ENCODE assay signal across 9 mouse cellular contexts in genomic region chr9:30919686-30920085, GRCm38 (mm10). TPM values are rescaled to one million over a fixed set of nuclear protein-coding genes. Genes with fewer than 3 reads are reported as not detected.
DNase-seq lines count a peak whose midpoint lies in the region; ATAC-seq and TF ChIP-seq lines count a peak whose summit lies in the region.
"Had no signal": no experiment of that assay in that cellular context is flagged by ENCODE, and none has a peak within 500 bp of the region (broad histone marks: within the 10 kb centered on the region; RNA-seq: fewer than 3 reads in every experiment).

No protein-coding gene starts in this region.

- no peak for TF ChIP-seq POLR2A in thymus, adult 2 months (IDR thresholded peaks at IDR 0.05; ENCODE audit: control insufficient read depth, extremely low read depth, insufficient read depth, low read length, poor library complexity)

- no peaks in the 10 kb centered on the region for H3K9me3 ChIP-seq in hindbrain, embryonic 13.5 days
- no peaks in the 10 kb centered on the region for H3K9me3 ChIP-seq in hindbrain, embryonic 11.5 days (ENCODE audit: control insufficient read depth, low read length)
- no peaks in the 10 kb centered on the region for H3K9me3 ChIP-seq in heart, embryonic 11.5 days (replicated peaks; ENCODE audit: control insufficient read depth, low read length)
- no peaks in the 10 kb centered on the region for H3K9me3 ChIP-seq in limb, embryonic 13.5 days

- H3K4me3 ChIP-seq in hindbrain, embryonic 13.5 days, result no peak overlapping the region
- H3K4me3 ChIP-seq in hindbrain, embryonic 11.5 days (ENCODE audit: low read depth, low read length), result no peak overlapping the region
- H3K4me3 ChIP-seq in brown adipose tissue, adult 24 weeks (ENCODE audit: insufficient read depth, low read depth, low read length), result peak overlapping the region; percentile 0; the same call in 1 of the 2 replicates
- H3K4me3 ChIP-seq in heart, embryonic 11.5 days (ENCODE audit: low read depth, low read length), result no peak overlapping the region
- peak overlapping the region; percentile 66 for H3K4me3 ChIP-seq in limb, embryonic 13.5 days
- H3K4me3 ChIP-seq in thymus, adult 2 months (ENCODE audit: control insufficient read depth, insufficient read depth, low read length), result no peak overlapping the region

- no peak overlapping the region for H3K27ac ChIP-seq in hindbrain, embryonic 13.5 days
- no peak overlapping the region for H3K27ac ChIP-seq in hindbrain, embryonic 11.5 days (ENCODE audit: low read depth, low read length)
- H3K27ac ChIP-seq in brown adipose tissue, adult 24 weeks (replicated peaks; ENCODE audit: low read depth, low read length), result no peak overlapping the region
- H3K27ac ChIP-seq in heart, embryonic 11.5 days (ENCODE audit: low read depth, low read length), result no peak overlapping the region
- peak overlapping the region; percentile 52 for H3K27ac ChIP-seq in limb, embryonic 13.5 days
- no peak overlapping the region for H3K27ac ChIP-seq in thymus, adult 2 months (ENCODE audit: control insufficient read depth, insufficient read depth, low read length)

- H3K9ac ChIP-seq in hindbrain, embryonic 13.5 days, result no peak overlapping the region
- H3K9ac ChIP-seq in hindbrain, embryonic 11.5 days (ENCODE audit: low read depth, low read length), result no peak overlapping the region
- no peak overlapping the region for H3K9ac ChIP-seq in heart, embryonic 11.5 days (ENCODE audit: low read depth, low read length)
- H3K9ac ChIP-seq in limb, embryonic 13.5 days, result peak overlapping the region; percentile 55

- no peak for ATAC-seq in hindbrain, embryonic 13.5 days (ENCODE audit: low FRiP score)
- no peak for ATAC-seq in hindbrain, embryonic 11.5 days (ENCODE audit: low FRiP score)
- ATAC-seq in heart, embryonic 11.5 days (replicated peaks; ENCODE audit: insufficient number of reproducible peaks, low FRiP score, low TSS enrichment), result no peak
- no peak for ATAC-seq in limb, embryonic 13.5 days (ENCODE audit: low FRiP score, low read depth)
- no peak for ATAC-seq in cerebellum, adult (ENCODE audit: insufficient number of reproducible peaks, low FRiP score, low TSS enrichment)
- ATAC-seq: inflammation-experienced regulatory T-cells, adult 6 months had no signal

- no peaks in the 10 kb centered on the region for H3K36me3 ChIP-seq in hindbrain, embryonic 13.5 days
- no peaks in the 10 kb centered on the region for H3K36me3 ChIP-seq in hindbrain, embryonic 11.5 days (ENCODE audit: control insufficient read depth, insufficient read depth, low read length)
- no peaks in the 10 kb centered on the region for H3K36me3 ChIP-seq in heart, embryonic 11.5 days (ENCODE audit: control insufficient read depth, insufficient read depth, low read length)
- H3K36me3 ChIP-seq in limb, embryonic 13.5 days, result no peaks in the 10 kb centered on the region; the same call in 1 of the 2 replicates
- H3K36me3 ChIP-seq in thymus, adult 2 months (ENCODE audit: control insufficient read depth, insufficient read depth, low read length), result no peaks in the 10 kb centered on the region

- H3K4me2 ChIP-seq in hindbrain, embryonic 13.5 days, result peak overlapping the region; percentile 29; the same call in 1 of the 2 replicates
- H3K4me2 ChIP-seq in hindbrain, embryonic 11.5 days (replicated peaks; ENCODE audit: low read depth, low read length), result no peak overlapping the region
- H3K4me2 ChIP-seq in heart, embryonic 11.5 days, result peak overlapping the region; percentile 91
- peak overlapping the region; percentile 93 for H3K4me2 ChIP-seq in limb, embryonic 13.5 days (replicated peaks)

- DNase-seq in hindbrain, embryonic 11.5 days (ENCODE audit: low spot score), result no peak
- DNase-seq in thymus, adult 2 months, result no peak
- no peak for DNase-seq in retina, postnatal 1 day

- 85% methylated on average over 9 of the region's 9 CpGs for WGBS in hindbrain, embryonic 13.5 days
- 88% methylated on average over 9 of the region's 9 CpGs for WGBS in hindbrain, embryonic 11.5 days
- 86% methylated on average over 9 of the region's 9 CpGs for WGBS in heart, embryonic 11.5 days (ENCODE audit: insufficient replicate concordance)
- WGBS in limb, embryonic 13.5 days, result 75% methylated on average over 9 of the region's 9 CpGs
- 84% methylated on average over 9 of the region's 9 CpGs for whole genome bisulfite sequencing in thymus, adult 2 months

- H3K27me3 ChIP-seq in hindbrain, embryonic 13.5 days, result peaks cover 49% of the 10 kb centered on the region
- peaks cover 16% of the 10 kb centered on the region for H3K27me3 ChIP-seq in hindbrain, embryonic 11.5 days (ENCODE audit: control insufficient read depth, insufficient read depth, low read length)
- H3K27me3 ChIP-seq in heart, embryonic 11.5 days (ENCODE audit: control insufficient read depth, insufficient read depth, low read length), result peaks cover 11% of the 10 kb centered on the region
- peaks cover 32% of the 10 kb centered on the region for H3K27me3 ChIP-seq in limb, embryonic 13.5 days
- H3K27me3 ChIP-seq in thymus, adult 2 months (ENCODE audit: control insufficient read depth, insufficient read depth, low read length), result 0 out of 2 replicates have a peak, but pooled peaks cover 3% of the 10 kb centered on the region

- no peak for TF ChIP-seq CTCF in thymus, adult 2 months (IDR thresholded peaks at IDR 0.05; ENCODE audit: borderline replicate concordance, control insufficient read depth, extremely low read depth, insufficient read depth, low read length, poor library complexity)

- peaks cover 31% of the 10 kb centered on the region for H3K4me1 ChIP-seq in hindbrain, embryonic 13.5 days (replicated peaks)
- 0 out of 2 replicates have a peak, but pooled peaks cover 2% of the 10 kb centered on the region for H3K4me1 ChIP-seq in hindbrain, embryonic 11.5 days (replicated peaks; ENCODE audit: control insufficient read depth, insufficient read depth, low read length)
- H3K4me1 ChIP-seq in brown adipose tissue, adult 24 weeks (ENCODE audit: control insufficient read depth, insufficient read depth, insufficient read length, low read length), result peaks cover 13% of the 10 kb centered on the region; the same call in 1 of the 2 replicates
- peaks cover 17% of the 10 kb centered on the region; the same call in 1 of the 2 replicates for H3K4me1 ChIP-seq in heart, embryonic 11.5 days (ENCODE audit: control insufficient read depth, insufficient read depth, low read length)
- peaks cover 54% of the 10 kb centered on the region for H3K4me1 ChIP-seq in limb, embryonic 13.5 days
- H3K4me1 ChIP-seq in thymus, adult 2 months (replicated peaks; ENCODE audit: control insufficient read depth, insufficient read depth, low read length), result no peaks in the 10 kb centered on the region

RNA-seq across cellular contexts. Expression of gene Adamts15, which starts 2.6 kb away (rescaled TPM):
- 3.4 and 3.8 TPM in 2 replicates for polyA plus RNA-seq in hindbrain, embryonic 13.5 days (2015; fragmentation: Nextera tagmentation; extraction: Ambion mirVana)
- 3.4 and 3.9 TPM in 2 replicates for polyA plus RNA-seq in hindbrain, embryonic 11.5 days (2014; fragmentation: Nextera tagmentation; extraction: Ambion mirVana)
- 0.50 and 0.63 TPM in 2 replicates for polyA plus RNA-seq in brown adipose tissue, adult 24 weeks (2012; ENCODE audit: insufficient read depth, insufficient read length, missing spikeins)
- polyA plus RNA-seq in heart, embryonic 11.5 days (2014; fragmentation: Nextera tagmentation; extraction: Ambion mirVana), result 5.7 and 7.2 TPM in 2 replicates
- polyA plus RNA-seq in limb, embryonic 13.5 days (2015; fragmentation: Nextera tagmentation; extraction: Ambion mirVana), result 31.9 and 39.2 TPM in 2 replicates
- polyA plus RNA-seq in thymus, adult 2 months (2012; rRNA removed), result 0.88 and 1.5 TPM in 2 replicates
- polyA plus RNA-seq: inflammation-experienced regulatory T-cells, adult 6 months had no signal

RNA-seq across cellular contexts. Expression of gene Adamts8, which starts 22.7 kb away (rescaled TPM):
- polyA plus RNA-seq in hindbrain, embryonic 13.5 days (2015; fragmentation: Nextera tagmentation; extraction: Ambion mirVana), result 1.4 and 2.0 TPM in 2 replicates
- polyA plus RNA-seq in hindbrain, embryonic 11.5 days (2014; fragmentation: Nextera tagmentation; extraction: Ambion mirVana), result 1.4 and 1.5 TPM in 2 replicates
- polyA plus RNA-seq in brown adipose tissue, adult 24 weeks (2012; ENCODE audit: insufficient read depth, insufficient read length, missing spikeins), result not detected in 2 replicates
- 6.0 and 6.7 TPM in 2 replicates for polyA plus RNA-seq in heart, embryonic 11.5 days (2014; fragmentation: Nextera tagmentation; extraction: Ambion mirVana)
- polyA plus RNA-seq in limb, embryonic 13.5 days (2015; fragmentation: Nextera tagmentation; extraction: Ambion mirVana), result 3.6 and 4.4 TPM in 2 replicates
- polyA plus RNA-seq in thymus, adult 2 months (2012; rRNA removed), result 0.52 and 0.57 TPM in 2 replicates

Comparison
In these comparisons a context has a peak if more than half of its experiments do, and no peak if none do; other contexts are left out.
1. H3K4me3 ChIP-seq: peak in brown adipose tissue, adult 24 weeks (single experiment) and limb, embryonic 13.5 days (single experiment); none in hindbrain, embryonic 13.5 days (single experiment), hindbrain, embryonic 11.5 days (single experiment), heart, embryonic 11.5 days (single experiment) and thymus, adult 2 months (single experiment).